Mouse (Mus musculus) embryo, embryonic 11.5 days (tissue): ENCODE data around the gene Ppp1r16b.
"Not testable (repeated sequence)": the region's sequence is repeated elsewhere in the genome, so short reads cannot be mapped to it uniquely, and the experiment has no call there.

Experiments
- DNase-seq: peaks from one replicate; pipeline ENCODE4 v3.0.0-alpha.2; 2012; ENCODE audit warnings: low read depth, low spot score

Ppp1r16b gene

GRCm38 (mm10) chr2:158722991-158723551 is 57.9 kb downstream of the Ppp1r16b start:
- no peak for DNase-seq

DNA sequence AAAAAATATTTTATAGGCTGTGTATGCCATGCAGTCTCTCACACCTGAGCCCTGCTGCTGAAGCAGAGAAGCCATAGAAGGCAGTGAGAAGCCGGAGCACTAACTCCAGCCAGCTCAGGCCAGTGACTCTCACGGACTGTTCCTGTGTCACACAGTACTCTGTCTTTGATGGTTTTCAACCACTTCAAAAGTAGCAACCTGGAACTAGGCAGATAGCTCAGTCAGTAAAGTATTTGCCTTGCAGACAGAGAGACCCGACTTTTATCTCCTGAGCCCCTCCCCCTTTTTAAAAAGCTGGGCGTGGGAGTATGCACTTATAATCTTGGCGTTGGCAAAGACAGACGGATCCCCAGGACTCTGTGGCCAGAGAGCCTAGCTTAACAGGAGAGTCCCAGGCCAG is 58.6 kb downstream of the Ppp1r16b start:
- DNase-seq: no peak

DNA sequence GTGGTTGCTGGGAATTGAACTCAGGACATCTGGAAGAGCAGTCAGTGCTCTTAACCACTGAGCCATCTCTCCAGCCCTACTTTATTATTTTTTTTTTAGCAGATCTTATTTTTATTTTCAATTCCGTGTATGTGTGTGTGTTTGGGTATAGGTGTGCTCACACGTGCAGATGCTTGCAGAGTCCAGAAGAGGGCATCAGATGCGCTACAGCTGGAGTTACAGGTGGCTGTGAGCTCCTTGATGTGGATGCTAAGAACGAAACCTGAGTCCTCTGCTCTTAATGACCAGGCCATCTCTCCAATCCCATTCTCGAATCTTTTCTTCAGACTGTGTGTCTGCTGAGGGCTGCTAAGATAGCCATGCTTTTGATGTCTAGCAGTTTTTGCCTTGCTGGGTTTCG is 61.1 kb downstream of the Ppp1r16b start:
- no peak for DNase-seq

GRCm38 (mm10) chr2:158728061-158728815 is 63.0 kb downstream of the Ppp1r16b start:
- no peak for DNase-seq

DNA sequence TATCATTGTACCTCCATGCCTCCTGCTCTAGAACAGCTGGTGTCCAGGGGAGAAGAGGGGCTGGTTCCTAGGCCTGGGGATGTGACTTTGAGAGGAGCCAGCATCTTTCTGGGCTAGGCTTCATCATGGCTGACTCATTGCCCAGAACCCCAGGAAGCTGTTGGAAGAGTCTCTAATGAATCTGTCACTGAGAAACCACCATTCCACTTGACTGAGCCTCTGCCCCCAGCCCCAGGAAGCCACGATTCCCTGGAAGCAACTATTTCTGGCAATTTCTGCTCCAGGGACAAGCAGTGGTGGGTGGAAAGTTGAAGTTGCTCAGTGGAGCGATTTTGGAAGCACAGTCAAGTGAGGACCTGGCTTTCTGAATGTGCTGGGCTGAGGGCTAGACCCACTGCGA is 65.7 kb downstream of the Ppp1r16b start:
- no peak for DNase-seq

- no peak for DNase-seq
Observed at GRCm38 (mm10) chr2:158732521-158732920, 67.3 kb downstream of the Ppp1r16b start.

DNA sequence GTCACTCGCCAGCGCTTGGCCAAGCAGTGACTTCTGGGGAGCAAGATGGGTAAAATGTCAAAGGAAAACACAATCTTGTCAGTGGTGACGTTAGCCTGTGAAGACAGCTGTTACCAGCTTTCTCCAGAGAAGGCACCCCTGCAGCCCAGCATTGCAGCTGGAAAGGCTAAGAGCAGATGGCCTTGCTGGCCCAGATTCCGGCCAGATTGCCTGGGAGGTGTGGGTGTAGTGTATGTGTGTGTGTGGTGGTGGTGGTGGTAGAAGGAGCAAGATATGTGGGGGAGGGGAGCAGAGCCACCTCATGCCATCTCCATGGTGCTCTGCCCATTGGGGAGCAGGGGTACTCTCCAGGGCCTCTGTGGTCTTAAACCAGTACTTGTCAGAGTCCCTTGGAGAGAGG is 67.9 kb downstream of the Ppp1r16b start:
- no peak for DNase-seq

DNA sequence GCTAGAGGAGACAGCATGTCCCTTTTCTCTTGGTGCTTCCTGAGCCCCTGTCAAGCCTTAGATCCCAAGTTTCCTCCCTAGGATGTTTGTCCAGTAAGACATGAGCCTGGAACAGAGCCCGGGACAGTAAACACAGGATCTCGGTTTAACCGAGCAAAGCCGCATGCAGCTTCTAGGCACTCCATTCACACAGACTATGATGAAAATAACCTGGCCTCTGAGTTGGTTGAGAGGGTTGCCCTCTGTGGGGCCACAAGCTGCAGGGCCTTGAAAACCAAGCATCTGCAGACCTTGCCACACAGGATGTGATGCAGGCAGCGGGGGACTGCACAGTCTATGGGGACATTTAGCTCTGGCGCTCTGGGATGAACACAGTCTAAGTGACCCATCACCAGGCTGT is 68.7 kb downstream of the Ppp1r16b start:
- DNase-seq: no peak

DNA sequence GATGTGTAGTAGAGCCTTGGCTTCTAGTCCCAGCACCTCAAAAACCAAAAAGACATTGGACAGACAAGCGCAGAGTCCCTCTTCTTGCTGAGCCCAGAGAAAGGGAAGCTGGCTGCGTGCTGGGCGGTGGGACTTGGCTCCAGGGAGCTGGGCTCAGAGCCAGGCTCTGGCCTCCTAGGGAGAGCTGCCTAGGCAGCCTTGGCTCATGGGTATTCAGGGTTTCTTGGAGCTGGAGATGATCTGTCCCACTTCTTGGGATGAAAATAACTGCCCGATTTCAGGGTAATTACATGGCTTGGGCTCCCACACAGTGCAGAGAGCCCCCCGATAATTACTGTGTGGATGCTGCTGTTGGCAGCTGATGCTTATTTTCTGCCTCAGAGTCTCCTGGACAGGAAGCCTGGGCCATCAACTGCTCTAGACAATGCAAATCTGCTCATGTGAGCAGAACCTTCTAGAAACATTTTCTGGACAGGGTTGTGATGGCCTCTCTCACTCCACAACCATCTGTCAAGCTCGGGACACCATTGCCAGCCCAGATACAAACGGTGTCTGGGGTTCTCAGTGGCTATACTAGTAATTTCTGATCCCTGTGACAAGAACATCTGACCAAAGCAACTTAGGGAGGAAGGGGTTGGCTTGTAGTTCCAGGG is 69.4 kb downstream of the Ppp1r16b start:
- DNase-seq: no peak

DNA sequence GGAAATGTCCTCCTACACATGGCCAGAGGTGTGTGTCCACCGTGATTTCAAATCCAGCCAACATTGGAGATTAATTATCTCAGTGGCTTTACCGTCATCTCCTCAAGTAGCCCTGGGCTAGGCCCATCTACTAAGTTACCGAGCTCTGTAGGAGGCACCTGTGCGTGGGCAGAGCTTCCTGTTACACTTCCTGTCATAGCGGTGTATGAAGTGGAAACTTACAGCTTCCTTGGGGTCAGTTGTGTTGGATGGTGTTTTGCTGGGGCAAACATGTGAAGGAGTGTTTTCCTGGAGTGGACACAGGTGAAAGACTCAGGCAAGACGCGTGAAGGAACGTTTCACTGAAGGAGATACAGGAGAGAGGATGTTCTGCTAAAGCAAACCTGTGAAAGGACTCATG is 70.1 kb downstream of the Ppp1r16b start:
- DNase-seq: no peak

DNA sequence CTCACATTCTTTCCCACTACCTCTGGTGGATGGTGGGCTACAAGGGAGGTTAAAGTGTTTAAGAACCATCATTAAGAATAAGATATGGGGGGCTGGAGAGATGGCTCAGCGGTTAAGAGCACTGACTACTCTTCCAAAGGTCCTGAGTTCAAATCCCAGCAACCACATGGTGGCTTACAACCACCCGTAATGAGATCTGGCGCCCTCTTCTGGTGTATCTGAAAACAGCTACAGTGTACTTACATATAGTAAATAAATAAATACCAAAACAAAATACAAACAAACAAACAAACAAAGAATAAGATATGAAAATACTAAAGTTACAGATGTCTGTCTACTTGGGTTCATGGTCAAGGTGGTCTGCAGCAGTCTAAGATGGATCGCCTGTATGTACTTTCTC is 71.0 kb downstream of the Ppp1r16b start:
- DNase-seq: not testable (repeated sequence)

GRCm38 (mm10) chr2:158738591-158738990 is 73.4 kb downstream of the Ppp1r16b start:
- DNase-seq: no peak

DNA sequence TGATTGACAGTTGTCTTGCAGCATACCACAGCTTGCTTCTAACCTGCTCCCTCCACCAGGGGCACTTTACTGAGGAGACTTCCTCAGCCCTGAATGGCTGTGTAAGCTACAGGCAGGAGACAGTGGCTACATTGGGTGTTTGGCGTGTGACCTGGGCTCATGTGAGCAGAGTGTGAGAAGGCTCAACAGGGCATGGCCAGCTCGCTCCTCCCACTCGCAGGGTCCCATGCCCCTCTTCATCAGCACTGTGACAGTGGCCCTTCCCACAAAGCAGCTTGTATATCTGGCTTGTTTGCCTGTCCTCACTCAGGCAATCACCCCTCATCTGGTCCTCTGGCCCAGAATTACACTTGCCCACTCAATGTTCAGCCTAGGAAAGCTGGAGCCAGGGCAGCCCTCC is 73.9 kb downstream of the Ppp1r16b start:
- no peak for DNase-seq

- no peak for DNase-seq
Observed at GRCm38 (mm10) chr2:158741011-158741501, 75.9 kb downstream of the Ppp1r16b start.

- no peak for DNase-seq
Observed at GRCm38 (mm10) chr2:158742431-158742830, 77.2 kb downstream of the Ppp1r16b start.

- DNase-seq: no peak
Observed at GRCm38 (mm10) chr2:158743518-158744141, 78.4 kb downstream of the Ppp1r16b start.

DNA sequence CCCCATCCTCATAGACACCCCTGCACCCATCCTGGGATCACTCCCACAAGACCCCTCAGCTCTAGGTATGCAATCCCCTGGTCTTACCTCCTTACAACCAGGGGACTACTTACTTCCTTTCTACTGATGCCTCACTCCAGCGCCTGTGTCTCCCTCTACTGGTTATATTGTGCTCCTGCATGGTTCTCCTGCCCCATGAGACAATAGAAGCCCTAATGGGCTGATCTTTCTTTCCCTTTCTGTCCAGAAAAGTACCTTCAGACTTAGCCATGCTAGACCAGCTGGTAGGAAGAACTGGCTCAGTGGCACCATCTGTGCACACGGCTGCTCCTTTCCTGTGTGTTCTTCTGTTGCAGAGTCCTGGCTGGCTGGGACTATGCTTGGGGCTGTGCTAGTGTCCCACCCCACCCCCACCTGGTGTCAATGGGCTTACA is 79.9 kb downstream of the Ppp1r16b start:
- DNase-seq: no peak

DNA sequence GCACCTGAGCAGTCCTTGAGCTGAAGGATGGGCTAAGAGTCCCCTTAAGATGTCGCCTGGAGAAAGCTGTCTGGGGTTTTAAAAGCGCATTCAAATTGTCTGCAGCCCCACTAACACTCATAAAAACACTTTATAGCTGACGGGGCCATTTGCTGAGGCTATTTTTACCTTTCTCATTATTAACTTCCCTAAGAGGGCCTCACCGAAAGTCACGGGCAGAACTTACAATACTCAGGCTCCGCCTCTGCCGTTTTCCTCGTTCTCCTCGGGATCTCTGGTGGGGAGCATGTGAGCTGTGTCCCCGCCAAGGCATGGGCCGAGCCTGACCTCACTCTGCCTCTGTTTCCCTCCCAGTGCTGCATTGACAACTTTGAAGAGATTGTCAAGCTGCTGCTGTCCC is 81.0 kb downstream of the Ppp1r16b start:
- no peak for DNase-seq

DNA sequence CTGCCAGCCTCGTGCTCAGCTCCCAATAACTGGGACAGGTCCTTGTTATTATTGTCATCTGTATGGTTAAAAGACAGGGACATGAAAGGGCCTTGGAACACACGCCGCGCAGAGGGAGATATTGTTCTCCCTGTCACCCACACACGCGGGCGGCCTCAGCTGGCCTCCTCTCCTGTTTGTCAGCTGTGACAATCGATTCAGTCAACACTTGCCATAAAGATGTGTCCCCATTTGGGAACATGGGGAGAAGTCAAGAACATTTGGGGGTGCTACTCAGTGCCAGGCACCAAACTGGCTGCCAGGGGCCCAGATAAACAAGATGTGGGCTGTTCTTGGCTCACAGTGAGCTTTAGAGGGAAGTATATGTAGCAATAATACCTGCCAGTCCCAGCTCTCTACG is 84.2 kb downstream of the Ppp1r16b start:
- DNase-seq: no peak

- no peak for DNase-seq
Observed at GRCm38 (mm10) chr2:158760231-158760630, 95.0 kb downstream of the Ppp1r16b start.

DNA sequence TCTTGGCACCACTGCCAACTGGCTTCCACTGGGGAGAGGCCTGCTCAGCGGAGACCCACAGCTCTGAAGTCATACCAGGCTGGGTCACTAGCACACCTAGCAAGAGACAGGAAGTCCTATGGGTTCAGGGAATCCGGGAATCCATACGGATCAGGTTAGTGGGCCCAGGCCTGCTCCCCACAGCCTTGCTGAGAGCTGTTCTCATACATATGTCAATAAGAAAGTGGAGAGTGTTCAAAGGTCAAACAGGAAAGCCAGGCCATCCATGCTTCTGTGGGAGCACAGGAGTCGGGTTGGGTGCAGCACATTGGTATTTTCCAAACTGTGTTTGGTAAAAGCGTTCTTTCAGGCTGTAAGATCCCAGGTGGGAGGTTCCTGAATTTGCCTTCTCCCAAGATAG is 97.1 kb downstream of the Ppp1r16b start:
- DNase-seq: no peak

- peak; percentile 94 for DNase-seq
Observed at GRCm38 (mm10) chr2:158767742-158768339, 102.6 kb downstream of the Ppp1r16b start, which contains the start of gene Fam83d. TSS of gene Fam83d (plus strand) at chr2:158768093.
